Mouse (Mus musculus): ENCODE measurements around the gene Carns1.

DNA sequence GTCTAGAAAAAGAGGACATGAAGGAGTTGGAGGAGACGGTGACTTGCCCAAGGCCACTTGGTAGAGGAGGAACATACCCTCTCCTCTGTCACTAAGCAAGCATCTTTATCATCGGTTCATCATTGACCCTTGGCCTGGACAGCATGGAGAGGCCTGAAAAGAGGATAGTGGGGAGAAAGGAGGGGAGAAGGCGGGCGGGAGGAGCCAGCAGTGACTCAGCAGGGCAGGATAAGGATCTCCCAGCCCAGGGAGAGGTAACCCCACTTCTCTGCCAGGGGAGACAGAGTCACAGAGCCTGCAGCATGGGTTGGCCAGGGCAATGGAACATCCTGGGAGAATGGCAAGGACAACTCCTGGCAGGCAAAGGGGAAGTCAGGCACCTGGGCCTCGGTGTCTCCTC lies 33.3 kb upstream of the Carns1 start:
- TF ChIP-seq POLR2A (IDR thresholded peaks at IDR 0.05; ENCODE audit: insufficient read depth, low read length): no peak
- TF ChIP-seq EP300 (IDR thresholded peaks at IDR 0.05; ENCODE audit: insufficient read depth, low read depth, low read length): no peak
- TF ChIP-seq CTCF (IDR thresholded peaks at IDR 0.05; ENCODE audit: low read depth, low read length): no peak
